Mouse (Mus musculus) left cerebral cortex, adult 8-10 months (tissue): Measurements from ENCODE around the gene Pcdh15. TPM values are rescaled to one million over a fixed set of nuclear protein-coding genes. Genes with fewer than 3 reads are reported as not detected.
A peak's percentile ranks its signal among the peaks of the same experiment; 100 is the strongest.

Experiments
- DNase-seq, 2 experiments: peaks; one replicate each; pipeline ENCODE4 v3.0.0; 2022; ENCODE audit warnings: low spot score in 2 of 2
- total RNA-seq, 4 experiments: library from RNA; stranded (reverse); gene quantifications; 2 replicates each; pipeline ENCODE4 v1.2.4; 2022

Pcdh15 gene
- total RNA-seq, 4 experiments from 2014 or later, result 23.8 to 30.6 (median 26.1) TPM

- DNase-seq, result no peak
Measured at GRCm38 (mm10) chr10:73333426-73333825, 234.3 kb downstream of the Pcdh15 start.

GRCm38 (mm10) chr10:73379001-73379400 is 279.9 kb downstream of the Pcdh15 start:
- DNase-seq, result no peak

GRCm38 (mm10) chr10:73384003-73384402 is 284.9 kb downstream of the Pcdh15 start:
- no peak for DNase-seq

GRCm38 (mm10) chr10:73400426-73400825 is 301.3 kb downstream of the Pcdh15 start:
- DNase-seq, result no peak

GRCm38 (mm10) chr10:73425408-73425807 is 326.3 kb downstream of the Pcdh15 start:
- DNase-seq, result no peak

GRCm38 (mm10) chr10:73431345-73431744 is 332.2 kb downstream of the Pcdh15 start:
- no peak for DNase-seq

GRCm38 (mm10) chr10:73484082-73484481 is 384.9 kb downstream of the Pcdh15 start:
- no peak for DNase-seq

GRCm38 (mm10) chr10:73491654-73492053 is 392.5 kb downstream of the Pcdh15 start:
- DNase-seq, result peak in 1 of 2 experiments; percentile 9

- DNase-seq, result no peak
Measured at GRCm38 (mm10) chr10:73514846-73515245, 415.7 kb downstream of the Pcdh15 start.

GRCm38 (mm10) chr10:73515742-73516141 is 416.6 kb downstream of the Pcdh15 start:
- no peak for DNase-seq

- DNase-seq, result no peak
Measured at GRCm38 (mm10) chr10:73519438-73519837, 420.3 kb downstream of the Pcdh15 start.

GRCm38 (mm10) chr10:73552831-73553230 is 453.7 kb downstream of the Pcdh15 start:
- peak in 1 of 2 experiments; percentile 28 for DNase-seq

- peak in 1 of 2 experiments; percentile 32 for DNase-seq
Measured at GRCm38 (mm10) chr10:73564216-73564615, 465.1 kb downstream of the Pcdh15 start.

- no peak for DNase-seq
Measured at GRCm38 (mm10) chr10:73574711-73575297, 475.7 kb downstream of the Pcdh15 start.

GRCm38 (mm10) chr10:73667501-73667900 is 568.4 kb downstream of the Pcdh15 start:
- no peak for DNase-seq

- no peak for DNase-seq
Measured at GRCm38 (mm10) chr10:73700519-73701286, 601.6 kb downstream of the Pcdh15 start.

- DNase-seq, result no peak
Measured at GRCm38 (mm10) chr10:73725566-73726240, 626.6 kb downstream of the Pcdh15 start.

- DNase-seq, result no peak
Measured at GRCm38 (mm10) chr10:73733246-73733645, 634.1 kb downstream of the Pcdh15 start.

- DNase-seq, result no peak
Measured at GRCm38 (mm10) chr10:73749021-73749420, 649.9 kb downstream of the Pcdh15 start.

- DNase-seq, result no peak
Measured at GRCm38 (mm10) chr10:73753876-73754275, 654.7 kb downstream of the Pcdh15 start.

- DNase-seq, result no peak
Measured at GRCm38 (mm10) chr10:73782945-73783344, 683.8 kb downstream of the Pcdh15 start.

- no peak for DNase-seq
Measured at GRCm38 (mm10) chr10:73788163-73788562, 689.0 kb downstream of the Pcdh15 start.
